Mouse (Mus musculus): Measurements from ENCODE around the gene Chchd2. TPM values are rescaled to one million over a fixed set of nuclear protein-coding genes. Genes with fewer than 3 reads are reported as not detected.

Chchd2 gene
- total RNA-seq, 2 experiments from 2014 or later = 441 to 443 TPM

DNA sequence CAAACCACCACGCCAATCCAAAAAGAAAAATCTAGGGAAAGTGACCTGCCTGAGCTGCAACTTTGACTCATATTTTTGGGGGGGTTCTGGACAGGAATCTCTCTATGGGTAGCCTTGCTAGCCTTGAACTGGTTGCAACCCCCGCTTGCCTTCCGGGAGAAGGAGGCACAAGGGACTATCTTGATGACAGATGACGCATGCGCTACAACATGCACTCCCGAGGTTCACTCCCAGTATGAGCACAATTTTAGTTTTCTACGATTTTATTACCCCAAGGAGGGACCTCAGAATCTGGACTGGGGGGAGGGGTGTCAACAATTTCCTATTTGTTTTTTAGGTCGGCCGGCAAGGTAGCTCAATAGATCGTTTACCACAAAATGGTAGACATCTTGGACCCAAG lies 999 bp downstream of the Chchd2 start:
- intact Hi-C loops (cut with DNase I) = no loop called here
- DNase-seq (ENCODE audit: low spot score in 2 of 2) = peak in 1 of 2 experiments; percentile 20

DNA sequence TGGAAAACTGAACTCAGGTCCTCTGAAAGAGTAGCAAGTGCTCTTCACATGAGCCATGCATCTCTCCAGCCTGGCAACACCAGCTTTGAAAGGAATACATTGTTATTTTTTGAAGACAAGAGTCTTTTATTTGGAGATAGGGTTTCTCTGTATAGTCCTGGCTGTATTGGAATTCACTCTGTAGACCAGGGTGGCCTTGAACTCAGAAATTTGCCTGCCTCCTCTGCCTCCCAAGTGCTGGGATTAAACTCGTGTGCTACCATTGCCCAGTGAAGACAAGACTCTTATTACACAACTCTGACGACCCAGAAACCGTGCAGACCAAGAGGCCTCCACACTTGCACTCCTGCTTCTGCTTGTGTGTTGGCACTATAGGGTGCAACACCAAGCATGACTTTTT lies 7.4 kb downstream of the Chchd2 start:
- DNase-seq (ENCODE audit: low spot score in 2 of 2) = no peak
- intact Hi-C loops (cut with DNase I) = no loop called here

DNA sequence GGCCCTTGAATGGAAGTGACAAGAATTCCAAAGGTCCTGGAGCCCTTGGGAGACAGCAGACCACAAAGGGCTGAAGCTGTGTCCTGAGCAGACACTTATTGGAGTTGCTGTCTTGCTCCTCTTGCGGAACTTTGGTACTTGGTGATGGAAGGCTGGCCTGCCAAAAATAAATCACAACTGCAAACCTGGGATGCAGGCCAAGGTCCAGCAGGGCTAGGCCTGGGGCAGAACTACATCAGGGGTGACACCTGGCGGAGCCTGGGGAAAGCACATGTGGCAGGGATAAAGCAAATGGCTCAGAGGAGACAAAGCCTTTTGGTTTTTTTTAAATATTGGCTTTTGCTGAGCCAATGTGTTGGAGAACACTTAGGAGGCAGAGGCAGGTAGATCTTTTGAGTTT lies 8.3 kb downstream of the Chchd2 start:
- intact Hi-C loops (cut with DNase I) = no loop called here
- peak; percentile 27 to 49 for DNase-seq (ENCODE audit: low spot score in 2 of 2)

DNA sequence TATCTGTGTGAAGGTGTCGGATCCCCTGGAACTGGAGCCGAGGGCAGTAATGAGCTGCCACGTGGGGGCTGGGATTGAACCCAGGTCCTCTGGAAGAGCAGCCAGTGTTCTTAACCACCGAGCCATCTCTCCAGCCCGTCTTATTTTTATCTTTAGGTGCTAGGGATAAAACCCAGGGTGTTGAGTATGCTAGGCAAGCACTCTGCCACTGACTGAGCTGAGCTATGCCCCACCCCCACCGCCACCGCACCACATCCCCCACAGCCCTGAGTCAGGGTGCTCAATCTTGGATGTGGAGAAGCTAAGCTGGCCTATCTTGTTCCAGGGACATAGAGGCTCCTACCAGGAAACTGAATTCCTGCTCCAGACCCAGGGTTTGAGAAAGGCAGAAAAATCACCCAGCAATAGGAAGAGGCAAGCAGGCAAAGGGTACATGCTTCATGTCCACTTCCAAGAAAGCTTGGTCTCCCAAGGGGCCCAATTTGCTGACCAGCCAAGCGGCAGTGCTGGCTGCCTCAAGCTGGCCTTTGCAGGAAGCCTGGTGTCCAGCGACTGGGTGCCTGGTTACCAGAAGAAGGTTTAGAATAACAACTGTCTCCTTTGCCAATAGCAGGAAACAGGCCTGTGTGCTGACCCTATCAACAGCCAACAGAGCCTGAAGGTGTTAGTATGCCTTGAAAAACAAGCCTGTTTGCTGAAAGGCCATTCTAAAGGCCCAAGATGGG lies 9.4 kb downstream of the Chchd2 start:
- intact Hi-C loops (cut with DNase I) = no loop called here
- peak; percentile 17 to 55 for DNase-seq (ENCODE audit: low spot score in 2 of 2)

DNA sequence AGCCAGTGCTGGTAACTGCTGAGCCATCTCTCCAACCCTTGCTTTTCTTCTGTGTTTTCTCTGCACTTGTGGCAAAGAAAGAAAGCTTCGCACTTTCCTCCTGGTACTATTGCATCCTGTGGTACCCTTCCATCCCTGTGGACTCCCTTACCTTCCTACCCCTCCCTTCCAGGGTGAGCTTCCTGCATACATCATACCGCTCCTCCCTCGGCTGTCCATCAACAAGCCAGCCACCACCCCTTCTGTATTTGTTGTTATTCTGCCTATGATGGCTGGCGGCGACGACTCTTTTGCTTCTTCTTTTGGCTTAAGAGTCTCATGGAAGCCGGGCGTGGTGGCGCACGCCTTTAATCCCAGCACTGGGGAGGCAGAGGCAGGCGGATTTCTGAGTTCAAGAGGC lies 12.2 kb downstream of the Chchd2 start:
- no peak for DNase-seq (ENCODE audit: low spot score in 2 of 2)
- intact Hi-C loops (cut with DNase I) = no loop called here

DNA sequence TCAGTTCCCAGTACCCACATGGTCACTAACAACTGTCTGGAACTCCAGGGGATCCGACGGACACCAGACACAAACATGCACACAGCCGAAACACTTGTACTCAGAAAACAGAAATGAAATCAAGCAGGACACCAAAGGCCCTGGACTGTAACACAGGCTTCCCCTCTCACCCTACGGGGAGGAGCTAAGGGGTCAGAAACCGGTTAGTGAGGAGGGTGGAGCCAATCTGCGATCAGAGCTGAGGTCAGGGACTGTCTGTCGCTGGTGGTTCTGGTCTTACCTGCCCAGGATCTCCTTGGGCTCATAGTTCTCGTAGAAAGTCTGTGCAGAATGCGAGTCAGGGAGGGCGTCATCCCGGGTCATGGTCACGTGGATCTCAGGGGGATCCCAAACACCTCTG lies 13.3 kb downstream of the Chchd2 start:
- intact Hi-C loops (cut with DNase I) = no loop called here
- DNase-seq (ENCODE audit: low spot score in 2 of 2) = no peak

DNA sequence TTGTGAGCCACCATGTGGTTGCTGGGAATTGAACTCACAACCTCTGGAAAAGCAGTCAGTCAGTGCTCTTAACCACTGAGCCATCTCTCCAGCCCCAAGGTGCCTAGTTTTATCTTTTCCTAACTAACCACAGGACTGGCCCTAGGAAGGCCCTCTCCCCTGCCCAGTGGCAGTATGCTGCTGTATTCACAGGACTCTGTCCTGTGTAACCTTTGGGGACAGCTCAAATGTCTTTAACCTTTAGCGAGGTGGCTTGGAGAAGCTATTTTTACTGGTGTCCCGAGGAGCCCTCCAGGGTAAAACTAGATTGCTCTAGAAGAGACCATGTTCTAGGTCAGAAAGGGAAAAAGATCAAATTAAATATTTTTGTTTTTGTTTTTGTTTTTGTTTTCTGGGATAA lies 16.0 kb downstream of the Chchd2 start:
- DNase-seq (ENCODE audit: low spot score in 2 of 2) = no peak
- intact Hi-C loops (cut with DNase I) = no loop called here

DNA sequence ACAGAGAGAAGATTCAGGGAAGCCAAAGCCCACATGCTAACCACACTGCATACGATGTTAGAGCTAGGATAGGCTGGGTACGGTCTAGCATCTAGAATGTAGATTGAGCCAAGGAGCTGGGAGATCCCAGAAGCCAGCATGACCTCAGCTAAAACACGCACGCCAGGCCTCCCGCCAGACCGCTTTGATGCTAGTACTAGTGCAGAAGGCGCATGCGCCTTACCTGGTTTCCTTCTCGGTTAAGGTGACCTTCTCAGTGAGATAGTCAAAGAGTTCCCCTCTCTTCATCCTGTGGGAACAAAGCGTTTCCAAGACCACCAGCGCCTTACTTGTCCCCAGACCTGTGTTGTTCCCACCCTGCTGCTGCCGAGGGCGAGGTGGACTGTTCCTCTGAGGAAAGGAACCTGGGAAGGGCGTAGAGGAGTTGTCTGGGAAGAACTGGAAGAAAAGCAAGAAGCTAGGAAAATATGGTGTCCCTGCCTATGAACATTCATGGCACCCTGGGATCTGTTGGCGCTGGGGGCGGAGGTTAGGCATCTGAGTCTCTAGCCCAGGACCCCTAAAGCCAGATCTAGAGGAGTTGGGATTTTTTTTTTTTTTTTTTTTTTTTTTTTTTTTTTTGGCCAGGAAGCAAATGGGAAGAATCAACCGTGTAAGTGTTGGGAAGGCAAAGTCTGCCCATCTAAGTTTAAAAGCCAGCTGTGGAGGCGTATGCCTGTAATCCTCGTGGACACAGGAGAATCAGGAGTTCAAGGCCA lies 17.9 kb downstream of the Chchd2 start:
- DNase-seq (ENCODE audit: low spot score in 2 of 2) = no peak
- intact Hi-C loops (cut with DNase I) = no loop called here

DNA sequence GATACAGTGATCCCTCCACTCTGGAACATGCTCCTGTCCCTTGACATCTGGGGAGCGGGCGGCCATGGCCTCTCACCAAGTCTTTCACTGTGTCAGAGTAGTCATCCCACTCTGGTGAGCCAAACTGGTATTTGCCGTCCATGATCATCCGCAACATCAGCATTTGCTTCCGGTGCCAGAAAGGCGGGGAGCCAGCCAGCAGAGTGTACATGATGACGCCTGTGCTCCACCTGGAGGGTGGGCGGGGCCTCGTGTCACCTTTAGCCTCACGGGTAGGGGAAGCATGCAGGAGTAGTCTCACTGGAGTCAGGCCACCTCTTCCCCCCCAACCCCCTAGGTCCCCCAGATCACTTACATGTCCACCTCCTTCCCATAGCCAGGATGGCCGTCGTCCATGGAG lies 21.4 kb downstream of the Chchd2 start:
- DNase-seq (ENCODE audit: low spot score in 2 of 2) = no peak
- intact Hi-C loops (cut with DNase I) = no loop called here

DNA sequence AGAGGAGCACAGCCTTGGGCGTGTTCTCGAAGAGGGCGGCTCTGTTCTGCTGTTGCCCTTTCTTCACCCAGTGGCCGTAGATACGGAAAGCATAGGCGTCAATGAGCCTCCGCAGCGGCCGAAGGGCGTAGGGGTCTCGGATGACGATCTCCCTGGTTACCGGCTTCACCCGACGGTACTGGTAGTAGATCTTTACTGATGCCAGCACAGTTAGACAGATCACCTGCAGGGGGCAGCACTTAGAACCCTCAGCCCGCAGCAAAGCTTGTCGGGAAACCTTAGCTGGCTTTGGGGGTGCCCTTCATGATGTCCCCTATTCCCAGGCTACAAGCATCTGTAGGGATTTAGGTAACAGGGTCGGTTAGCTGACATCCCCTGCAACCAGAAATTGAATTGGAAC lies 22.8 kb downstream of the Chchd2 start:
- DNase-seq (ENCODE audit: low spot score in 2 of 2) = peak; percentile 25 to 37
- intact Hi-C loops (cut with DNase I) = no loop called here

DNA sequence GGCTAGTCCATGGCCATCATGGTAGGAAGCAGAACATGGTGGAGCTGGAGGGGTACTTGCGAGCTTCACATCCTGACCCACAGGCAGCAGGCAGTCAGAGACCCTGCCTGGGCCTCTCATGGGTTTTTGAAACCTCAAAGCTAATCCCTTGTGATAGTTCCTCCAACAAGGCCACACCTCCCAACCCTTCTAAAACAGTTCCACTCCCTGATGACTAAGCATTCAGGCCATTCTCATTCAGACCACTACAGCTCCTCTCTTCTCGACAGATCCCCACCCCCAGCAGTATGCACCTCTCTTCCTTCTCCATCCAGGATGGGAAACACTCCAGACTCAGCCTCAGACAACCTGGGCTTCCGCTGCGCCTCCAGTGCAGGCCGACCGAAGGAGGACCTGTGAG lies 24.9 kb downstream of the Chchd2 start:
- intact Hi-C loops (cut with DNase I) = no loop called here
- DNase-seq (ENCODE audit: low spot score in 2 of 2) = no peak

DNA sequence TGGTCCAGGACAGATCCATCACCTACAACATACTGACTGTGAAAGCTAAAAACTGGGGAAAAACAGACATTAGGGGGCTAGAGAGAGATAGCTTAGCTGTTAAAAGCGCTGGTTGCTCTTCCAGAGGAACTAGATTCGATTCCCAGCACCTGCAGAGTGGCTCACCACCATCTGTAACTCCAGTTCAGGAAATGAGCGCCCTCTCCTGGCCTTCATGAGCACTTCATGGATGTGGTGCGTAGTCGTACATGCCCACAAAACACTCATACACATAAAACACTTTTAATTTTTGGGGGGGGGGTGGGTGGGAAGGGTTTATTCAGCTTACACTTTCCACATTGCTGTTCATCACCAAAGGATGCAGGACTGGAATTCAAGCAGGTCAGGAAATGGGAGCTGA lies 30.9 kb downstream of the Chchd2 start:
- intact Hi-C loops (cut with DNase I) = no loop called here

DNA sequence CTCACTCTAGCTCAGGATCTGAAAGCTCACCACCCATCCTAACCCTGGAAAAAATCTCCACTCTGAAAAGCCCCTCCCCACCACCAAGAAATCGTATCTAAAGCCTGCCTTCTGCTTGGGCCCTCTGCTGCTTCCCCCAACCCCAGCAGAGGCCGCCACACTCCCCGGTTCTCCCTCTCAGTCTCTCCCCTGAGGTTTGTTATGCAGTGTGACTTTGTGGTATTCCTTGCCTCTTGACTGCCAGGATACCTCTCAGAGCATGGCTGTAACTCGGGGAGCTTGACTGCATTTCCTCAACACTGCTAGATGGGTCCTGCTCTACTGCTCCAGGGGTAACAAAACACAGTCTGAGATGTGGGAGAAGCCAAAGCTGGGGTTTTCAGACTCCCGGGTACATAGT lies 32.1 kb downstream of the Chchd2 start:
- intact Hi-C loops (cut with DNase I) = no loop called here
- no peak for DNase-seq (ENCODE audit: low spot score in 2 of 2)

More for the DNA sequence above, 30.9 kb downstream of the Chchd2 start:
- no peak for DNase-seq (ENCODE audit: low spot score in 2 of 2)

DNA sequence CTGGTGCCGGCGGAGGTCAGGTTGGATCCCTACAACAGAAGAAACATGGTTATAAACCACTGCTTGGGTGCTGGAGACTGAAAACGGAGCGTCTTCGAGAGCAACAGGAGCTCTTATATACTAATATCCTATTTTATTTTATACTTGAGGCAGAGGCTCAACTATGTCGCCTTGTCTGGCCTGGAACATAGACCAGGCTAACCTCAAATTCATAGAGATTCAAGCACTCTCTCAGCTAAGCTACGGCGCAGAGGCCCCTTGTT lies 39.8 kb downstream of the Chchd2 start:
- no peak for DNase-seq (ENCODE audit: low spot score in 2 of 2)
- intact Hi-C loops (cut with DNase I) = no loop called here

DNA sequence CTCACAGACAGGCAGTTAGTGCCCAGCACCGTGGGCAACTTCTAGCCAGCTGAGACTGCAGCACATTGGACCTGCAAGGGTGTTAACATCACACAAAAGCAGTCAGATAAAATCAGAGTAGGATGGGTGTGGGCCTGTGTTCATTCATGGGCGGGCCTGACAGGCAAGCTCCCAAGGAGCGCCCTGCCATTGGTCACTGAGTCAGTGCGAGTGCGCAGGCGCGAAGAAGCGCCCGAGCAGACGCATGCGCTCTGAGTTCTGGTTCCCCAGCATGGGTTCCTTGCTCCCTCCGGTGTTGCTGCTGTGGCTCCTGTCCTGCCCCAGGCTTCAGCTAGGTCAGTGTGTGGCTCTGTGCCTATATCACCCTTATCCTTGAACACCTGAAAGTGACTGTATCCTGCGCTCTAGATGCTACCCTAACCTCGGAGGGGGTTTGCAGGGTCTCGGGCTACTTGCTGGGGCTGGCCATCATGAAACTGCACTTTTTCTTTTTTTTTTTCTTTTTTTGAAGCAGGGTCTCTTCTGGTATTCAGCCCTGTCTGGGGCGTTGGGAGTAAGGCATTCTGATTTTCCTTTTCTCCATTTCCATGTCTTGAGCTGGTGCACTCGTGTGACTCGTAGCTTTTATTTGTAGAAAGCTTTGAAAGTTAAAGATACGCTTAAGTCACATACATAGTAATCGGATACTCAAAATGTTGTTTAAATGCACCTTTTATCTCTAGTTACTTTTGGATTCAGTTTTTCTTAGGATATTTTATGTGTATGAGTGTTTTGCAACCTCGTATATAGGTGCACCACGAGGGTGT lies 40.3 kb downstream of the Chchd2 start, which contains the start of gene Sumf2:
Gene Sumf2, plus strand, starts transcription at position 235 of the 806 bp plus-strand sequence.
- intact Hi-C loops (cut with DNase I) = no loop called here
- DNase-seq (ENCODE audit: low spot score in 2 of 2) = peak; percentile 94 to 98

DNA sequence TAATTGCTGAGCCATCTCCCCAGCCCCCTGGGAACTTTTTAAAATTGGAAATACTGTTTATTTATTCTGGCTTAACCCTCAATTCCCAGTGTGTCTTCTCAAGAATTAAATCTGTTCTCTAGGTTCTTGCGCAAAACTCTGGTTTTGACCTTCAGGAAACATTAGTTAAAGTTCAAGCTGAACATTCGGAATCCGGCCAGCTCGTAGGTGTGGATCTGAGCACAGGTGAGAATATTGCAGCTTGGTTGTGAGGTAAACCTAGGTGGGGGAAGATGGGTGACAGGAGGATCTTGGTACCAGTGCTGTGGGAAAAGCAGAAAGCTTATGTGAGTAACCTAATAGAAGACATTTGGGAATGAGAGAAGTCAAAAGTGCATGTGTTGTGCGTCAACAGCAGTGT lies 42.4 kb downstream of the Chchd2 start:
- no peak for DNase-seq (ENCODE audit: low spot score in 2 of 2)
- intact Hi-C loops (cut with DNase I) = no loop called here

Other genes with a start within 250 kb of the Chchd2 start
- gene Zfp11, start 217.4 kb downstream of the Chchd2 start, total RNA-seq (2021) = 1 to 10 TPM; 6.5 to 7.6 TPM
- not detected for gene Sept14, start 179.0 kb downstream of the Chchd2 start, total RNA-seq (2021)
- gene Mrps17, start 172.0 kb downstream of the Chchd2 start, total RNA-seq (2021) = 10 to 100 TPM; 80.0 to 87.2 TPM
- gene Nipsnap2, start 162.4 kb downstream of the Chchd2 start, total RNA-seq (2021) = 10 to 100 TPM; 76.9 to 79.4 TPM
- 10 to 100 TPM; 21.8 to 23.5 TPM for gene Psph, start 100.0 kb downstream of the Chchd2 start, total RNA-seq (2021)
- 10 to 100 TPM; 16.8 to 20.2 TPM for gene Sumf2, start 40.5 kb downstream of the Chchd2 start, total RNA-seq (2021)
- 1 to 10 TPM; 4.6 to 5.8 TPM for gene Zbed5, start 8.3 kb upstream of the Chchd2 start, total RNA-seq (2021)
- 10 to 100 TPM; 15.0 to 17.0 TPM for gene Phkg1, start 11.1 kb upstream of the Chchd2 start, total RNA-seq (2021)
- 1 to 10 TPM; 1.3 to 3.2 TPM for gene Nupr1l, start 21.1 kb upstream of the Chchd2 start, total RNA-seq (2021)
- gene Vkorc1l1, start 54.5 kb upstream of the Chchd2 start, total RNA-seq (2021) = 10 to 100 TPM; 44.6 to 46.3 TPM
- 10 to 100 TPM; 11.4 to 11.5 TPM for gene Gusb, start 115.6 kb upstream of the Chchd2 start, total RNA-seq (2021)
- 10 to 100 TPM; 18.8 to 19.0 TPM for gene Asl, start 141.8 kb upstream of the Chchd2 start, total RNA-seq (2021)
- 10 to 100 TPM; 29.7 to 30.7 TPM for gene Crcp, start 141.8 kb upstream of the Chchd2 start, total RNA-seq (2021)
- 10 to 100 TPM; 33.3 to 34.1 TPM for gene Tpst1, start 185.9 kb upstream of the Chchd2 start, total RNA-seq (2021)

Data from left cerebral cortex, postnatal 25 days (tissue).